Mouse (Mus musculus) bone marrow, adult 2 months (tissue): Measurements from ENCODE around the gene Dclk1.

ENCODE experiments used
- CTCF ChIP-seq: fragments of 200-500 bp; IDR thresholded peaks from 2 replicates; pipeline ENCODE4 v1.5.1; 2011; ENCODE audit warnings: low read length, control low read depth; ENCODE audit not compliant: control insufficient read depth, insufficient read depth
- POLR2A ChIP-seq: fragments of 200-500 bp; IDR thresholded peaks from 2 replicates; pipeline ENCODE4 v1.6.1; 2011; ENCODE audit warnings: low read depth, mild to moderate bottlenecking, control low read depth, low read length, borderline replicate concordance; ENCODE audit not compliant: control insufficient read depth

- no peak for TF ChIP-seq POLR2A
- no peak for TF ChIP-seq CTCF
Measured at GRCm38 (mm10) chr3:55333511-55333910, 91.3 kb downstream of the Dclk1 start.
